Mouse (Mus musculus) liver, embryonic 11.5 days (tissue): ENCODE measurements around the gene Ngef. TPM values are rescaled to one million over a fixed set of nuclear protein-coding genes. Genes with fewer than 3 reads are reported as not detected.
A peak's percentile ranks its signal among the peaks of the same experiment; 100 is the strongest.

ENCODE experiments used
- ATAC-seq: fragments of 200-750 bp; cut with Nextera tagmentation; replicated peaks from 2 replicates; pipeline ENCODE4 v1.8.0; 2017; ENCODE audit warnings: moderate number of reproducible peaks, mild to moderate bottlenecking, moderate TSS enrichment, moderate library complexity; ENCODE audit not compliant: low FRiP score
- DNase-seq: peaks from one replicate; pipeline ENCODE4 v3.0.0-alpha.2; 2017; ENCODE audit warnings: low spot score
- H3K27ac ChIP-seq: fragments of 300-500 bp; sonication (generic); 2 replicates; pipeline ENCODE4 v1.5.1; 2014; ENCODE audit warnings: mild to moderate bottlenecking, low read depth, low read length, control low read depth
- H3K27me3 ChIP-seq: fragments of 300-500 bp; sonication (generic); replicated peaks from 2 replicates; pipeline ENCODE4 v1.6.1; 2014; ENCODE audit warnings: low read length, mixed read lengths; ENCODE audit not compliant: control insufficient read depth, insufficient read depth
- H3K36me3 ChIP-seq: fragments of 300-500 bp; sonication (generic); 2 replicates; pipeline ENCODE4 v1.6.1; 2014; ENCODE audit warnings: mild to moderate bottlenecking, low read length, moderate library complexity, mixed read lengths; ENCODE audit not compliant: control insufficient read depth, insufficient read depth
- H3K4me1 ChIP-seq: fragments of 300-500 bp; sonication (generic); replicated peaks from 2 replicates; pipeline ENCODE4 v1.6.1; 2014; ENCODE audit warnings: low read length, mixed read lengths; ENCODE audit not compliant: control insufficient read depth, insufficient read depth
- H3K4me2 ChIP-seq: fragments of 300-500 bp; sonication (generic); 2 replicates; pipeline ENCODE4 v1.6.1; 2014; ENCODE audit warnings: mild to moderate bottlenecking, control low read depth, moderate library complexity
- H3K4me3 ChIP-seq: fragments of 300-500 bp; sonication (generic); 2 replicates; pipeline ENCODE4 v1.5.1; 2014; ENCODE audit warnings: low read depth, low read length, control low read depth
- H3K9ac ChIP-seq: fragments of 300-500 bp; sonication (generic); 2 replicates; pipeline ENCODE4 v1.6.1; 2014; ENCODE audit warnings: low read depth, low read length, control low read depth
- H3K9me3 ChIP-seq: fragments of 300-500 bp; sonication (generic); 2 replicates; pipeline ENCODE4 v1.6.1; 2016; ENCODE audit warnings: low read length, inconsistent platforms, mixed read lengths; ENCODE audit not compliant: control insufficient read depth
- WGBS: fragments of 180-500 bp; shearing (Covaris S2); extraction: QIAGEN DNeasy Blood & Tissue Kit; methylation state at CpG from one replicate; pipeline ENCODE4 v1.1.7; 2014; 5-methylcytosine and 5-hydroxymethylcytosine counted together
- polyA plus RNA-seq: library from polyadenylated mRNA; unstranded; fragments of >200 nt; fragmentation: Nextera tagmentation; extraction: Ambion mirVana; gene quantifications from 2 replicates; pipeline ENCODE4 v1.2.1, GENCODE M21; 2014

Ngef gene
- polyA plus RNA-seq, result 2.1 and 2.4 TPM in 2 replicates

DNA sequence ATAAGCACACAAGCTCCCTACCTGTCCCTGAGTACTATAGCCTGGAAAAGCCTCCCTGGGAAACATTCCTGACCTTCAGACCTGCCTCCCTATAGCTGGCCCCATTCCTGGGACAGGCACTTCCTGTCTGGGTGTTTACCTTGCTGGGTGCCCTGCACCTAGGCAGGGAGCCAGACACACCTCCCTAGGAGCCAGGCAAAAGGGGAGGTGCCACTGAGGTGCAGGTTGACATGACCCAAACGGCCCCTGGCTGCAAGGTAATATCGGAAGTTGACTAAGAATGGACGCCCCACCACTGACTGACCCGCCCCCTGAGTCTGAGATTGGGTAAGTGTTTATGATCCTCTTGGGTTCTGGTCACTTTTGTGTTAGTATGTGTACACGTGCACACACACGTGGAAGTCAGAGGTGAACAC is at the start of gene Ngef:
Ngef (minus strand) TSS at position 71 of the 416 bp plus-strand sequence.
- no peak within 1 kb of the TSS for H3K27ac ChIP-seq
- H3K36me3 ChIP-seq, result no peaks in the 10 kb centered on the region
- peak within 1 kb of the TSS; percentile 13 for H3K4me2 ChIP-seq
- H3K9ac ChIP-seq, result no peak within 1 kb of the TSS
- H3K9me3 ChIP-seq, result no peaks in the 10 kb centered on the region
- DNase-seq, result no peak
- no peaks in the 10 kb centered on the region for H3K4me1 ChIP-seq
- peak; percentile 70 for ATAC-seq
- WGBS, result 69% methylated on average over 6 of the region's 6 CpGs
- H3K27me3 ChIP-seq, result no peaks in the 10 kb centered on the region
- 0 out of 2 replicates have a peak within 1 kb of the TSS, but pooled peaks have one; percentile 5 for H3K4me3 ChIP-seq

DNA sequence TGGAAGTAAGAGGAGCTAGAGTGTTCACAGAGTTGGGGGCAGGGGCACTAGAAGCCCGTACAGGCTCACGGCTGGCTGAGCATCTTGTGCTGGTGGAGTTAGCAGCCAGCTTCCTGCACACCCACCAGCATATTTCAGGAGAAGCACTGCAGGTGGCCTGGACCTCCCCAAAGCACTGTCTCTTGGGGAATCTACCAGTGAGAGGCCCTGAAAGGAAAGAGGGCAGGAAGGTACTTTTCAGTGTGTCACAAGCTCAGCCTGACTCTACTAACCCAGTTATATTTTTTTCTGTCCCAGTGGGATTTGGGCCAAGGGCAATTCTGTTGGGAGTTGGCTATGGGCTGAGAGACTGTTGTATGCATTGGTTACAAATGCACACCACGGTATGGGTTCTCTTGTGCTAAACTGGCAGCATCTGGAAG is 48.2 kb upstream of the Ngef start:
- 49% methylated on average over 3 of the region's 3 CpGs for WGBS
- no peak for DNase-seq

DNA sequence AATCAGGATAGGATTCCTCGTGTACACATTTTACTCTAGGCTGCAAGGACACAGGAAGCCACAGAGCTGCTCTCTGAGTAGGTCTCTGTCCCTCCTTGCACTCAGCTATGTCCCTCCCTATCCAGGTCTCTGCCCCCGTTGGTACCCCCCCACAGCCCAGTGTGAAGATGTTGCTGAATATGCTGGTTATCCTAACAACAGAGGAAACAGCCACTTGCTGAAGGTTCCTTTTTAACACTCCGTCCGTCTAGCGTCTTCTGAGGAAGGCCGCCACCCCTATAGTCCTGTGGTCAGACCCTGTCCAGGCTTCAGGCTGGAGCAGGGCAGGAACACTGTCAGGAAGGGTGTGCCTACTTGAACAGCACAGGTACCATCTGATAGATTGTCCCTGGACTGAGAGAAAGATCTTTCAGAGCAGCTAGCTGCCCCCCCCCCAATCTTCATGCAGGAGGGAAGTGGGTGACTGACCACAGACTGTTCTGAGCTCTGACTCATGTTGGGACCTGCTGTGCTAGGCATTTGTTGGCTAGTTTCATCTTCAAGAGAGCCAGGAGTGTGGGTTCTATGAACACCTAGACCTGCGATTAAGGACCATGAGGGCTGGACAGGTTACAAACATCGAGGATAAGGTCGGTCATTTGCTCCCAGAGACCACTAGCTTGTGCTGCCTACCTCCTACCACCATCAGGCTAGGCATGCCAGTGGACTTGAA is 47.6 kb upstream of the Ngef start:
- peak overlapping the region; percentile 70 for H3K4me2 ChIP-seq
- no peaks in the 10 kb centered on the region for H3K36me3 ChIP-seq
- H3K27ac ChIP-seq, result peak overlapping the region; percentile 73
- H3K4me1 ChIP-seq, result peaks cover 52% of the 10 kb centered on the region
- DNase-seq (no peak), ATAC-seq (no peak)
- peak overlapping the region; percentile 79 for H3K9ac ChIP-seq
- peak overlapping the region; percentile 59 for H3K4me3 ChIP-seq
- no peaks in the 10 kb centered on the region for H3K27me3 ChIP-seq
- H3K9me3 ChIP-seq, result no peaks in the 10 kb centered on the region
- 48% methylated on average over 9 of the region's 9 CpGs for WGBS

More for the DNA sequence above, 48.2 kb upstream of the Ngef start:
- Histone ChIP-seq H3K9ac (peak overlapping the region; percentile 79), H3K4me3 (peak overlapping the region; percentile 59), H3K4me2 (peak overlapping the region; percentile 70), H3K27me3 (no peaks in the 10 kb centered on the region), H3K9me3 (no peaks in the 10 kb centered on the region), H3K27ac (no peak overlapping the region), H3K4me1 (peaks cover 58% of the 10 kb centered on the region), H3K36me3 (no peaks in the 10 kb centered on the region)
- no peak for ATAC-seq

DNA sequence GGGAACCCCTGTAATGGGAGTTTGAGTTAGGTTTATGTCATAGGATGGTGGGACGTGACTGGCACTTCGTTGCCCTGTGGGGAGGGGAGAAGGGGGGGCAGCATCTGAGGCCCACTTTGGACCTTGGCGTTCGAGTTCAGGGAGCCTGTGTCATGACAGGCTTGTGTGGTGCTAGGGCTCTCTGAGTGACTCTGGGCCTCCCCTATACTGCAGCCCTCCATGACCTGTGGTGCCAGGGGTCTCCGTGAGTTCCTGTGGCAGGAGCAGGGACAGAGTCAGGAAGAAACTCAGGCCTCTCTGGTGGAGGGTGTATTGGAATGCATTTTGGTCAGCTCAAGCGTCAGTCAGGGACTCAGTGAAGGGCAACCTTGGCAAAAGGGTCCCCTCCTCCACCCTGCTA is 47.0 kb upstream of the Ngef start:
- H3K4me3 ChIP-seq, result peak overlapping the region; percentile 59
- H3K4me1 ChIP-seq, result peaks cover 46% of the 10 kb centered on the region
- H3K4me2 ChIP-seq, result peak overlapping the region; percentile 70
- no peaks in the 10 kb centered on the region for H3K27me3 ChIP-seq
- 35% methylated on average over 6 of the region's 6 CpGs for WGBS
- H3K36me3 ChIP-seq, result no peaks in the 10 kb centered on the region
- no peaks in the 10 kb centered on the region for H3K9me3 ChIP-seq
- ATAC-seq (peak; percentile 37), DNase-seq (no peak)
- H3K27ac ChIP-seq, result peak overlapping the region; percentile 73; the same call in 1 of the 2 replicates
- peak overlapping the region; percentile 79 for H3K9ac ChIP-seq

DNA sequence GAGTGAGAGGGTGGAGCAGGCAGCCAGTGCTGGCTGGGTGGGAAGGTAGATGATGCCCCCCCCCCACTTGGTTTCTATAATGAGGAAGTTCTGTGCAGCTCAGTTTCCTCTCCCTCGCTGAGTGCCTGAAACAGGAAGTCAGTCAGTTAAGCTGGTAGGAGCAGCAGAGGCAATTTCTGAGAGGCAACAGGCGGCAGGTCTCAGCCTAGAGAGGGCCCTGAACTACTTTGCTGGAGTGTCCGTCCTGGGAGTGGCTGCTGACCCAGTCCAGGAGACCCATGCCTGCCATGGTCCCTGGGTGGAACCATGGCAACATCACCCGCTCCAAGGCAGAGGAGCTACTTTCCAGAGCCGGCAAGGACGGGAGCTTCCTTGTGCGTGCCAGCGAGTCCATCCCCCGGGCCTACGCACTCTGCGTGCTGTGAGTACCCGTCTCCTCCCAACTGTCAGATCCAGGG is 46.6 kb upstream of the Ngef start, which contains the start of gene Inpp5d:
Inpp5d (plus strand) TSS at position 102 of the 458 bp plus-strand sequence.
- Histone ChIP-seq H3K36me3 (no peaks in the 10 kb centered on the region), H3K4me2 (peak within 1 kb of the TSS; percentile 70), H3K4me1 (peaks cover 43% of the 10 kb centered on the region), H3K27me3 (no peaks in the 10 kb centered on the region), H3K9ac (peak within 1 kb of the TSS; percentile 79), H3K9me3 (no peaks in the 10 kb centered on the region), H3K4me3 (peak within 1 kb of the TSS; percentile 59), H3K27ac (peak within 1 kb of the TSS; percentile 73)
- DNase-seq, result peak; percentile 54
- peak; percentile 68 for ATAC-seq
- 43% methylated on average over 12 of the region's 12 CpGs for WGBS

DNA sequence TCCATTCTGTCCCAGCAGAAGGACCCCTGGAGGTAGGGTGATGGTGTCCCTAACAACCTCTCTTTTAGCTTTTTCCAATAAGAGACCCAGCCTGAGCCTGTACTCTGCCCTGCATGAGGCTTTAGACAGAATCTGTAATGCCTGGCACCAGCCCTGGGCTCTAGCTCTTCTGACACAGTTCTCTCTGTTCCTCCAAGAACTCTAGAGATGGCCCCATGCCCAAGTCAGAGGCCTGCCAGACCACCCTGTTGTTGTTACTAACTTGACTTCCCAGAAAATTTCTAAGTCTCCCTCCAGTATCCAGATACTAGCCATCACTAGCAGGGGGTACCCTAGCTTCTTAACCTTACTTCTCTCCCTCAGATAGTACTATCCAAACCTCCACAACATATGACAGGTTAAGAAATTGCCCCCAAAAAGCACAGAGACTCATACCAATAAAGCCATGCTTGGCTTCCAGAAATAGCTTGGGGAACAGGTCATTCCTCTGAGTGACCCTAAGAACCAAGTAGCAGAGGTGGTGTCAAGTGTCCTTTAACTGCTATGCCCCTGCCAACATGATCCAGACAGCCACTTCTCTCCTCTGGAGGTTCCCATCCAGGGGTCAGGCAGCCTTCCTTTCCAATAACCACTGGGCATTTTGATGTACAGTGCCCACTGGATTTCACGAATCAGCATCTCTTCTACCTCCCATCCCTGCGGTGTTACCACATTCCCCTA is 41.1 kb upstream of the Ngef start:
- ATAC-seq (no peak), DNase-seq (no peak)
- H3K4me1 ChIP-seq, result peaks cover 2% of the 10 kb centered on the region; the same call in 1 of the 2 replicates
- no peak overlapping the region for H3K4me2 ChIP-seq
- H3K36me3 ChIP-seq, result no peaks in the 10 kb centered on the region
- no peaks in the 10 kb centered on the region for H3K9me3 ChIP-seq
- WGBS, result 76% methylated on average over 2 of the region's 2 CpGs
- no peak overlapping the region for H3K27ac ChIP-seq
- H3K9ac ChIP-seq, result no peak overlapping the region
- no peak overlapping the region for H3K4me3 ChIP-seq
- H3K27me3 ChIP-seq, result no peaks in the 10 kb centered on the region

DNA sequence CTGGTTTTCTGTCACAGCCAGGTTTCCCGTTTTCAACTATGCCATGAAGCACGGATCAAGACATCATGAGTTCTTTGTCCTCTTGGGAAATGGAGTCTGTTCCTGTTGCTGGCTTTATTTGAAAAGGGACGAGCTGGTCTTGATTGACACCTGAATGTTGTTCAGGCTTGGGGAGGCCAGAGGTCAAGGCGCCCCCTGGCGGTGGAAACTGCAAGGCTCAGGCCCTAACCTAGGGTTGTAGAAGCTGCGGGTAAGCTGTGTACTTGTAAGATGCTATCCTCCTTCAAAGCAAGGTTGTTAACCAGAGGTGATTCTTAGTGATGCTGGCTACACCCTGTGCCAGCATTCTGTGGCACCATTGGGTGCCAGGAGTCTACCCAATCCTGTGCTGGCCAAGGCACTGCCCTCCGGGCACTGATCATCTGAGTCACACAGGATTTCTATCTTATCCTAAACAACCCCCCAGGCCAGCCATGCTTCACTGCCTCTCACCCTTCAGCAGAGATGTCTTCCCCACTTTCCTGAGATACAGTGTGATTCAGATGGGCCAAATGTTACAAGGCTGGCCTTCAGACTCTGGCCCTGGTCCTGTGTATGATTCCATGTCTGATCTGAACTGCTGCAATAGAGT is 34.9 kb upstream of the Ngef start:
- H3K9me3 ChIP-seq, result no peaks in the 10 kb centered on the region
- H3K36me3 ChIP-seq, result no peaks in the 10 kb centered on the region
- H3K27me3 ChIP-seq, result no peaks in the 10 kb centered on the region
- 24% methylated on average over 7 of the region's 7 CpGs for WGBS
- no peak overlapping the region for H3K4me3 ChIP-seq
- H3K9ac ChIP-seq, result no peak overlapping the region
- DNase-seq (peak; percentile 72), ATAC-seq (peak; percentile 61; the same call in 1 of the 2 replicates)
- H3K27ac ChIP-seq, result no peak overlapping the region
- no peak overlapping the region for H3K4me2 ChIP-seq
- no peaks in the 10 kb centered on the region for H3K4me1 ChIP-seq

DNA sequence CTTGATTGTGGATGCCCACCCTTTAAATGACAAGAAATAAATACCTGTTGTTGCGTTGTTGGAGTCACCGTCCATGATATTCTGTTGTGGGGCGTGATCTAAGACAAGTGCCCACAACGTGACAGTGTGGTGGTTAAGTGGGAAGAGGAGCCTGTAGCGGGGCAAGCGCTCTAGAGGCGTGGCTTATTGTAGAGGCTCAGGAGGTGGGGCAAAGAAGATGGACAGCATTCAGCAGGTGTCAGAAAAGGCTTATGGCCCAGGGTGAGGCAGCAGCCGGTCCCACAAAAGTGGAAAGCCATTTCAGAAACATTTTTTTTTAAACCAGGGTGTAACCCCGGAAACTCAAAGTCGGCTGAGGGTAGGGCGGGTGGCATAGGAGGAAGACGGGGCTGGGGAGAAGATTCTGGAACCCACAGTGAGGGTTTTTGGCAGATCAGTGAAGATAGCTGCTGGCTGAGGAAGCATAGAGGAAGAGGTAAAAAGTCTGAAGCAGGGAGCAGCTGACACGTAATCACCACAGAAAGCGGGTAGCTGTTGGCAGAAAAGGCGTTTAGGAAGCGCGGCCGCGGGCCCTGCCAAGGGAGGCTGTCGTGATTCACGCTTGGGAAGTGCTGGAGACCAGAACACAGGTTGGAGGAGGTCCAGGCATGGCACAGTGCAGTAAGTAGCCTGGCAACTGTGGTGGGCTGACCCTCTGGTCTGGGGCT is 33.9 kb upstream of the Ngef start:
- no peak for DNase-seq
- 69% methylated on average over 21 of the region's 21 CpGs for WGBS
- Histone ChIP-seq H3K4me2 (no peak overlapping the region), H3K27me3 (no peaks in the 10 kb centered on the region), H3K36me3 (no peaks in the 10 kb centered on the region), H3K27ac (no peak overlapping the region), H3K9ac (no peak overlapping the region), H3K4me3 (no peak overlapping the region), H3K9me3 (no peaks in the 10 kb centered on the region), H3K4me1 (no peaks in the 10 kb centered on the region)
- no peak for ATAC-seq
